Mouse (Mus musculus): ENCODE measurements around the gene Zfp598.

The Zfp598 gene

GRCm38 (mm10) chr17:24723122-24723880 is 53.8 kb downstream of the Zfp598 start:
- no peak for DNase-seq

GRCm38 (mm10) chr17:24723881-24724180 is 54.3 kb downstream of the Zfp598 start:
- no peak for DNase-seq

DNA sequence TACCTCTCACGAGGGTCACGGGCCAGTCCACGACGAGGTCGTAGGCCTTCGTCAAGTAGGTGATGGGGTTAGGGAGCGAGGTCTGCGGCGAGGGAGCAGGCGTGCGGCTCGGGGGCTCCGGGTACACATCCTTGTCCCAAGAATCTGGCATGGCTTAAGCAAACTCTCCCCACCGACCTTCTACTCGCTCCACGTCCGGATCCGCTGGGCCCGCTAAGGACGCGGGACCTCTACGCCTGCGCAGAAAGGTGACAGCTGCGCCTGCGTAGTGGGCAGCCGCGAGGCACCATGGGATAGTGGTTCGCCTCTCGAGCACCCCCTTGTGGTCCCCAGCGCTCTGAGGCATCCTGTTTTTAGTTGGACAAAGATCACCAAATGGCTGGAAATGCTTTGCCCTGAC is 54.7 kb downstream of the Zfp598 start, which contains the start of gene Ndufb10:
Ndufb10 (minus strand) TSS at position 295 of the 400 bp plus-strand sequence.
- peak; percentile 95 for DNase-seq

GRCm38 (mm10) chr17:24725637-24726390 is 56.3 kb downstream of the Zfp598 start:
- no peak for DNase-seq

GRCm38 (mm10) chr17:24727618-24728017 is 58.1 kb downstream of the Zfp598 start, which contains the start of gene Rpl3l:
TSS of gene Rpl3l (plus strand) at chr17:24727820.
- DNase-seq, result no peak

DNA sequence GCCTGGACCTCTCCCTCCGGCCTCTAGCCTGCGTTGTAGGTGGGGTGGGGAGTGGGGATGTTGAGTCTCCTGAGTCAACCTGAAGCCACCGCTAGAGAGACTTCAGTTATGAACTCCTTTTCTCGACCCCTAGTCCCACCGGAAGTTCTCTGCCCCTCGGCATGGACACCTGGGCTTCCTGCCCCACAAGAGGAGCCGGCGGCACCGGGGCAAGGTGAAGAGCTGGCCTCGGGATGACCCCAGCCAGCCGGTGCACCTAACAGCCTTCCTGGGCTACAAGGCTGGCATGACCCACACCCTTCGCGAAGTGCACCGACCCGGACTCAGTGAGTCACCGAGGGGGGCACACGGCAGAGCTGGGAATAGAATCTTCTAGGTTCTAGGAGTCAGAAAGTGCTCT is 58.7 kb downstream of the Zfp598 start:
- DNase-seq, result no peak

- no peak for DNase-seq
Measured at GRCm38 (mm10) chr17:24729067-24729466, 59.6 kb downstream of the Zfp598 start.

- no peak for DNase-seq
Measured at GRCm38 (mm10) chr17:24730787-24731186, 61.3 kb downstream of the Zfp598 start.
